Mouse (Mus musculus) hindbrain, embryonic 14.5 days (tissue): ENCODE data around the gene Bex1. TPM values are rescaled to one million over a fixed set of nuclear protein-coding genes. Genes with fewer than 3 reads are reported as not detected.

Source experiments
- ATAC-seq: fragments of 200-750 bp; cut with Nextera tagmentation; 2 replicates; pipeline ENCODE4 v1.8.0; 2017; ENCODE audit warnings: moderate number of reproducible peaks, mild to moderate bottlenecking, moderate TSS enrichment, moderate library complexity; ENCODE audit not compliant: low FRiP score
- DNase-seq: peaks from one replicate; pipeline ENCODE4 v3.0.0-alpha.2; 2015; ENCODE audit warnings: low spot score
- H3K27ac ChIP-seq: fragments of 300-500 bp; sonication (generic); 2 replicates; pipeline ENCODE4 v1.5.1; 2014; ENCODE audit warnings: mild to moderate bottlenecking, moderate library complexity
- H3K27me3 ChIP-seq: fragments of 300-500 bp; sonication (generic); 2 replicates; pipeline ENCODE4 v1.6.1; 2014; ENCODE audit warnings: mild to moderate bottlenecking, low read length, mixed read lengths; ENCODE audit not compliant: control insufficient read depth, insufficient read depth
- H3K36me3 ChIP-seq: fragments of 300-500 bp; sonication (generic); replicated peaks from 2 replicates; pipeline ENCODE4 v1.6.1; 2014; ENCODE audit not compliant: control insufficient read depth, insufficient read depth
- H3K4me1 ChIP-seq: fragments of 300-500 bp; sonication (generic); replicated peaks from 2 replicates; pipeline ENCODE4 v1.6.1; 2014; ENCODE audit warnings: antibody characterized with exemption, low read length, mixed read lengths; ENCODE audit not compliant: control insufficient read depth, insufficient read depth
- H3K4me2 ChIP-seq: fragments of 300-500 bp; sonication (generic); replicated peaks from 2 replicates; pipeline ENCODE4 v1.6.1; 2014; ENCODE audit warnings: mild to moderate bottlenecking, moderate library complexity
- H3K4me3 ChIP-seq: fragments of 300-500 bp; sonication (generic); replicated peaks from 2 replicates; pipeline ENCODE4 v1.5.1; 2014; ENCODE audit warnings: mild to moderate bottlenecking, low read length
- H3K9ac ChIP-seq: fragments of 300-500 bp; sonication (generic); 2 replicates; pipeline ENCODE4 v1.6.1; 2014
- H3K9me3 ChIP-seq: fragments of 300-500 bp; sonication (generic); 2 replicates; pipeline ENCODE4 v1.6.1; 2016; ENCODE audit warnings: low read length; ENCODE audit not compliant: control insufficient read depth
- WGBS: fragments of 180-500 bp; shearing (Covaris S2); extraction: QIAGEN DNeasy Blood & Tissue Kit; methylation state at CpG from one replicate; pipeline ENCODE4 v1.1.7; 2014; 5-methylcytosine and 5-hydroxymethylcytosine counted together
- polyA plus RNA-seq: library from polyadenylated mRNA; unstranded; fragments of >200 nt; fragmentation: Nextera tagmentation; extraction: Ambion mirVana; gene quantifications from 2 replicates; pipeline ENCODE4 v1.2.1, GENCODE M21; 2014

The Bex1 gene
- polyA plus RNA-seq, 1 experiment from 2014 or later: 221 TPM

DNA sequence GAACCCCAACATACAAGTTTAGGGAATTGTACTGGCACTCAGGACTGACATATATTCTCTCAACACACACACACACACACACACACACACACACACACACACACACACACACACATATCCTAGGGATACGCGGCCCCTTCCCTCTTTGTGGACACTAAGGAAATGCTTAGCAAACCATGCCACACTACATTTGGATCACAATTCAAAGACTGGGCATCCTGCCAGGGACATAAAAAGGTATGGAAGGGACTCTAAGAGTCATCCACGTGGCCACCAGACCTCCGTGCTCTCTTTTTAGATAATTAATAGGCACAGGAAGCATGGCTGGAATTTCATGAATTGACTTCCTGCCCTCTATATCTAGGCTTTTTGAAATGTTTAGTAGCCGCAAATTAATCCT, 12.5 kb upstream of the Bex1 start:
- H3K4me3 ChIP-seq: no peak overlapping the region
- 0 out of 2 replicates have a peak, but pooled peaks cover 5% of the 10 kb centered on the region for H3K27me3 ChIP-seq
- WGBS: 57% methylated on average over 5 of the region's 5 CpGs
- no peak overlapping the region for H3K9ac ChIP-seq
- ATAC-seq (no peak), DNase-seq (no peak)
- H3K4me2 ChIP-seq: no peak overlapping the region
- H3K9me3 ChIP-seq: no peaks in the 10 kb centered on the region
- no peaks in the 10 kb centered on the region for H3K4me1 ChIP-seq
- H3K36me3 ChIP-seq: no peaks in the 10 kb centered on the region
- no peak overlapping the region for H3K27ac ChIP-seq

DNA sequence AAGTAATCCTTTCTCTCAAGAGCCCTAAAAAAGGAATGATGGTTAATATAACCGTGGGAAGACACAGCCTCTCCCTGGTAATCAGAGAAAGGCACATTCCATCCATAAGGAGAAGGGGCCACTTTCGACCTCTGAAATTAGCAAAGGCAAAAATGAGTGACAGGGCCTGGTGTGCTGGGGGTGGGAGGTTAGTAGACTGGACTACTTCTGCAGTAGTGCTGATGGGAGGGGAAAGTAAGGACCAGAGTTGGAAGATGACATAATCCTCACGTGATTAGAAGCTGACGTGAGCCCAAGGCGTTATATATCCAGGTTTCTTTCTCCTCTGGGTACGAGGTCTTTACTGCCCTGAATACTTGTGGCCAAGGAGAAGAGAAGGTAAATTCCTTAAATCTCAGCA, 8.4 kb upstream of the Bex1 start:
- DNase-seq (no peak), ATAC-seq (no peak)
- no peak overlapping the region for H3K4me2 ChIP-seq
- WGBS: 76% methylated on average over 6 of the region's 6 CpGs
- H3K9ac ChIP-seq: no peak overlapping the region
- H3K9me3 ChIP-seq: no peaks in the 10 kb centered on the region
- H3K4me1 ChIP-seq: no peaks in the 10 kb centered on the region
- no peak overlapping the region for H3K27ac ChIP-seq
- H3K27me3 ChIP-seq: 0 out of 2 replicates have a peak, but pooled peaks cover 5% of the 10 kb centered on the region
- H3K4me3 ChIP-seq: no peak overlapping the region
- no peaks in the 10 kb centered on the region for H3K36me3 ChIP-seq

- ATAC-seq (no peak), DNase-seq (no peak)
- Histone ChIP-seq H3K36me3 (no peaks in the 10 kb centered on the region), H3K4me2 (no peak overlapping the region), H3K9me3 (no peaks in the 10 kb centered on the region), H3K4me3 (no peak overlapping the region), H3K27ac (no peak overlapping the region), H3K4me1 (no peaks in the 10 kb centered on the region), H3K9ac (no peak overlapping the region), H3K27me3 (no peaks in the 10 kb centered on the region)
- 46% methylated on average over 1 of the region's 1 CpGs for WGBS
Measured at GRCm38 (mm10) chrX:136216303-136216702, 990 bp upstream of the Bex1 start.

DNA sequence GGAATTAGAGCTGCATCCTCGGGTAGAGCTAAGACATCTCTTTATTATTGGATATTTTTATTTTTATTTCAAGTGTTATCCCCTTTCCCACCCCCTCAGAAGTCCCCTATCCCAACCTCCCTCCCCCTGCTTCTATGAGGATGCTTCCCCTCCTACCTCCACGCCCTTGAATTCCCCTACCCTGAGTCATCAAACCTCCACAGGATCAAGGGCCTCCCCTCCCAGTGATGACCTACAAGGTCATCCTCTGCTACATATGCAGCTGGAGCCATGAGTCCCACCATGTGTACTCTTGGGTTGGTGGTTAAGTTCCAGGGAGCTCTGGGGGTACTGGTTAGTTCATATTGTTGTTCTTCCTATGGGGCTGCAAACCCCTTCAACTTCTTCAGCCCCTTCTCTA, 1.9 kb downstream of the Bex1 start:
- Histone ChIP-seq H3K27ac (no peak overlapping the region), H3K9ac (no peak overlapping the region), H3K27me3 (no peaks in the 10 kb centered on the region), H3K36me3 (no peaks in the 10 kb centered on the region), H3K4me1 (no peaks in the 10 kb centered on the region), H3K4me3 (no peak overlapping the region), H3K4me2 (no peak overlapping the region), H3K9me3 (no peaks in the 10 kb centered on the region)
- DNase-seq (no peak), ATAC-seq (no peak)
- 77% methylated on average over 2 of the region's 2 CpGs for WGBS

DNA sequence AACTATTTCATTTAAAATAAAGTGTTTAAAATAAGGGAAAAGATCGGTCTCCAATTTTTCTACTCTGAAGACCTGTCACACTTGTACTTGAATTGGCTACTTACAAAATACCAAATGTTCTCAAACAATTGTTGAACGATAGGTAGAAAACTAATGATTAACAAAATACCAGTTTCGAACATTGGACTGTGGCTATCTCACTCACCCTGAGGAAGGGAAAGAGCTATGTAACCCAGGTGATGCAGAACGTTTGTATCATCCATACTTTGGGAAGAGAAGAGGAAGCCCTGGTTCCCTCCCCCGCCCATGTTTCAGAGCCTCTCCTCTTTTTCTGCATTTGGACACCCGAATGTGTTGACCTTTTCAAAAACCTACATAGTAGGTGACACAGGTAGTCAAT, 10.9 kb downstream of the Bex1 start:
- WGBS: 75% methylated on average over 6 of the region's 6 CpGs
- no peaks in the 10 kb centered on the region for H3K27me3 ChIP-seq
- no peaks in the 10 kb centered on the region for H3K4me1 ChIP-seq
- DNase-seq: no peak
- no peaks in the 10 kb centered on the region for H3K36me3 ChIP-seq
- ATAC-seq: no peak
- H3K9ac ChIP-seq: no peak overlapping the region
- no peak overlapping the region for H3K4me2 ChIP-seq
- H3K9me3 ChIP-seq: no peaks in the 10 kb centered on the region
- no peak overlapping the region for H3K27ac ChIP-seq
- no peak overlapping the region for H3K4me3 ChIP-seq

DNA sequence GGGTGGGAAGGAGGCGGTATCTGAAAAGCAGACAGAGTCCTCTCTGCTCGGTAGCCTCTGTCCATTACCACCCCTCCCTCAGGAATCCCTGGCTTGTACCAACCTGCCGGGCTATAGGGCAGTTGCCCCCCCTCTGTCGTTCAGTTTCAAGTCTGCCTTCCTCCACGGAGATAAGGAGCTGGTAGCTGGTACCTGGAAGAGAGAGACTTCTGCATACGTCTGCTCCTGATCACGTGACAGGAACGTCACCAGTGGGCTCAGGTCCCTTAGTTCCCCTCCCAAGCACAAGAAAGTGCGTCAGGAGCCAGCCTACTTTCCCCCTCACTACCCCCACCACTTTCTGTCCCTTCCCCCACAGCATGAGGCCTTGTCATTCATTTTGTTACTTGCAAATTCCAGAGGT, 11.6 kb downstream of the Bex1 start, which contains the start of gene Tceal5:
Gene Tceal5, minus strand, starts transcription at position 213 of the 403 bp plus-strand sequence.
- Histone ChIP-seq H3K9ac (peak within 1 kb of the TSS; percentile 62), H3K4me1 (no peaks in the 10 kb centered on the region), H3K27me3 (no peaks in the 10 kb centered on the region), H3K36me3 (no peaks in the 10 kb centered on the region), H3K9me3 (no peaks in the 10 kb centered on the region), H3K27ac (peak within 1 kb of the TSS; percentile 81), H3K4me3 (peak within 1 kb of the TSS; percentile 44), H3K4me2 (peak within 1 kb of the TSS; percentile 50)
- 17% methylated on average over 9 of the region's 9 CpGs for WGBS
- ATAC-seq (peak; percentile 93), DNase-seq (peak; percentile 69)

DNA sequence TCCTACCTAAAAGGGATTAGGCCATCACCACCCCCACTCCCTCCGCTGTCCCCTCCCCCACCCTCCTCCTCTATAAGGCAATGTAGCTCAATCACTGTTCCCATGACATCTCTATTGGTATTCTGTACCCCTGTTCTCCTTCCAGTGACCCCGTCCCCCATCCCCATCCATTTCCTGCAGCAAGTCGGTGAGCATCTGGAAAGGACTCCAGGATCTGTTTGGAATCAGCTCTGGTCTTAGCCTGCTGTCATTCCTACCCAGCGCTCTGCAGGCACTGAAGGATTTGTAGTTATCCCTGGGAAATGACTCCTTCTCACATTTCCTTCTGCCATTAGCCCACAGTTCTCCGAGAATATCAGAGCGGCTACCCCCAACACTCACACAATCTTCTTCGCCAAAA, 12.1 kb downstream of the Bex1 start:
- ATAC-seq: peak; percentile 74
- no peak for DNase-seq
- WGBS: 12% methylated on average over 7 of the region's 7 CpGs

DNA sequence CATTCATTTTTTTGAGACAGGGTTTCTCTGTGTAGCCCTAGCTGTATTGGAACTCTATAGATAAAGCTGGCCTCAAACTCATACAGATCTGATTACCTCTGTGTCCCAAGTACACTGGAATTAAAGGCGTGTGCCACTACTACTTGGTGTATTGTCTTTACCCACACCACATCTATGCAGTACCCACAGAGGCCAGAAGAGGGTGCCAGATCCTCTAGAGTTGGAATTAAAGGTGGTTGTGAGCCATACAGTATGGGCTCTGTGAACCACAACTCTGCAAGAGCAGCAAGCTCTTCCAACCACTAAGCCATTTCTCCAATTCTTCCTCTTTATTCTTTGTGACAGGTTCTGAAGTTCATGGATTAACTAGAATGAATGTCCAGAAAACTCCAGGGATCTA, 18.4 kb downstream of the Bex1 start:
- ATAC-seq: no peak
- no peak overlapping the region for H3K4me2 ChIP-seq
- 57% methylated on average over 1 of the region's 1 CpGs for WGBS
- H3K36me3 ChIP-seq: no peaks in the 10 kb centered on the region
- no peaks in the 10 kb centered on the region for H3K9me3 ChIP-seq
- no peak overlapping the region for H3K9ac ChIP-seq
- no peak overlapping the region for H3K4me3 ChIP-seq
- no peaks in the 10 kb centered on the region for H3K4me1 ChIP-seq
- no peak for DNase-seq
- H3K27ac ChIP-seq: no peak overlapping the region
- no peaks in the 10 kb centered on the region for H3K27me3 ChIP-seq

More for the DNA sequence above, 12.1 kb downstream of the Bex1 start:
- peak overlapping the region; percentile 81 for H3K27ac ChIP-seq
- peak overlapping the region; percentile 62 for H3K9ac ChIP-seq
- H3K4me3 ChIP-seq: peak overlapping the region; percentile 44
- peak overlapping the region; percentile 50 for H3K4me2 ChIP-seq
- no peaks in the 10 kb centered on the region for H3K9me3 ChIP-seq
- no peaks in the 10 kb centered on the region for H3K27me3 ChIP-seq
- H3K36me3 ChIP-seq: no peaks in the 10 kb centered on the region
- H3K4me1 ChIP-seq: no peaks in the 10 kb centered on the region

DNA sequence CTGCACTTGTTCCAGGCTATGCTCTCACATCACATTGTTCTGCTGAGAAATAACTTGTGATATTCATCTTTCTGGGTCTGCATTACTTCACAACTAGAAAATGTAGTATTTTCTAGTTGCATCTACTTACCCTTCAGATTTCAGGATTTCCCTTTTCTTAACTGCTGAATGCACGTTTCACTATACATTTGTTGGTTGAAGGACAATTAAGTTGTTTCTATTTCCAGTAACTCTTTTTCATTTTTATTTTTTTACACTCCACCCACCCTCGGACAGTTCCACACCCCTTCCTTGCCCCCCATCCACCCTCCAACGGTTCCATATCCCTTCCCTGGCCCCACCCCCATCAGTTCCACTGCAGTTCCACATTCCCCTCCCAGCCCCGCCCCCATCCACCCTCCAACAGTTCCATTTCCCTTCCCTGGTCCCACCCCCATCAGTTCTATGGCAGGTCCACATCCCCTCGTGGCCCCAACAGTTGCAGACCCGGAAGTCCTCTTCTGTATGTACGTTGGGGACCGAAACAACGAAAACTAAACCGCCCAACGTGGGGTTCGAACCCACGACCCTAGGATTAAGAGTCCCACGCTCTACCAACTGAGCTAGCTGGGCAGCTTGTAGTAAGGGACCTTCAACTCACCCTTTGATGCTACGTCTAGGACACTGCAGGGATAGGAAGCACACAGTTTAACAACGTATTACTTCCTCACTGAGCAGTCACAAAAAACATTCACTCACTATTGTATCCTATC, 19.9 kb downstream of the Bex1 start:
- H3K4me1 ChIP-seq: no peaks in the 10 kb centered on the region
- H3K4me2 ChIP-seq: no peak overlapping the region
- no peak overlapping the region for H3K9ac ChIP-seq
- H3K27me3 ChIP-seq: no peaks in the 10 kb centered on the region
- H3K4me3 ChIP-seq: no peak overlapping the region
- ATAC-seq (no peak), DNase-seq (no peak)
- H3K27ac ChIP-seq: no peak overlapping the region
- WGBS: 86% methylated on average over 16 of the region's 16 CpGs
- H3K9me3 ChIP-seq: no peaks in the 10 kb centered on the region
- H3K36me3 ChIP-seq: no peaks in the 10 kb centered on the region
